Mouse (Mus musculus) colon, adult 2 months (tissue): ENCODE results near the gene Rilpl1. TPM values are rescaled to one million over a fixed set of nuclear protein-coding genes. Genes with fewer than 3 reads are reported as not detected.

ENCODE experiments used
- polyA plus RNA-seq: library from polyadenylated mRNA; depleted of rRNA; stranded (reverse); fragments of >200 nt; gene quantifications from 2 replicates; pipeline ENCODE4 v1.2.3, GENCODE M21; 2012; rRNA removed

Gene Rilpl1
- 4.6 and 4.8 TPM in 2 replicates for polyA plus RNA-seq

DNA sequence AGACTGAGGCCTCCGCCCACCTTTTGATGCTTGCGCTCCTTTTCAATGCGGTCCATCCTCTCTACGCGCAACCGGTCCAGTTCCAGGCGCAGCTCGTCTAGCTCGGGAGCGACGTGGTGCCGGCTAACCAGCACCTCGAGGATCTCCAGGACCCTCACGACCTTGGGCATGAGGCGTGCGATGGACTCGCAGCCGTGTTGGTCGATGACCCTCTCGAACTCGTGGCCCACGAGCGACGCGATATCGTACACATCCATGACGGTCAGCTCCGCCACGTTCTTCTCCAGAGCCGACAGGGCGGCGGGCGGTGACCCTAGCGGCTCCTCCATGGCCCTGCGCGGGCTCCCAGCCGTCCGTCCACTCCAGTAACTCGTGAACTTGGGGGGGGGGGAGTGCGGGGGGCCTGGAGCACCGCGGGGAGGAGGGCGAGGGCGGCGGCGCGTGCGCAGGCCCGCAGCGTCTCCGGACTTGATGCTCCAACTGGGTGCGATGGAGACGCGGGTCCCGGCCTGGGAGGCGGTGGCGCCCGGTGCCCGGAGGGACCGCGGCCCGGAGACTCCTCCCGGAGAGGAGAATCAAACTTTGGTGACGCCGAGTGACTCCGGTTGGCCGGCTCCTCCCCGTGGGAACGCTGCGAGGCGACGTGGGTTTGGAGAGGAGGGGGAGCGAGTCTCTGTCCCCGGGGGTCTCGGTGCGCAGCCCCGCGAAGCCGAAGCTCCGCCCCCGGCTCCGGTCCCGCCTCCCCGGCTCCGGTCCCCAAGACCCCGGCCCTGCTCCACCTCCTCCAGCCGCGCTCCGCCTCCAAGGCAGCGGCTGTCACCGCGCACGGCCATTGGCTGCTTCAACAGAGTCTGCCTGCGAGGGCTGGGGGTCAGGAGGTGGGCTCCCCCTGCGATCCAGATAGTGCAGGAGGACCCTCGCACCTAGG lies at the start of gene Rilpl1:
TSS of gene Rilpl1 (minus strand) at position 737 of the 928 bp plus-strand sequence.

DNA sequence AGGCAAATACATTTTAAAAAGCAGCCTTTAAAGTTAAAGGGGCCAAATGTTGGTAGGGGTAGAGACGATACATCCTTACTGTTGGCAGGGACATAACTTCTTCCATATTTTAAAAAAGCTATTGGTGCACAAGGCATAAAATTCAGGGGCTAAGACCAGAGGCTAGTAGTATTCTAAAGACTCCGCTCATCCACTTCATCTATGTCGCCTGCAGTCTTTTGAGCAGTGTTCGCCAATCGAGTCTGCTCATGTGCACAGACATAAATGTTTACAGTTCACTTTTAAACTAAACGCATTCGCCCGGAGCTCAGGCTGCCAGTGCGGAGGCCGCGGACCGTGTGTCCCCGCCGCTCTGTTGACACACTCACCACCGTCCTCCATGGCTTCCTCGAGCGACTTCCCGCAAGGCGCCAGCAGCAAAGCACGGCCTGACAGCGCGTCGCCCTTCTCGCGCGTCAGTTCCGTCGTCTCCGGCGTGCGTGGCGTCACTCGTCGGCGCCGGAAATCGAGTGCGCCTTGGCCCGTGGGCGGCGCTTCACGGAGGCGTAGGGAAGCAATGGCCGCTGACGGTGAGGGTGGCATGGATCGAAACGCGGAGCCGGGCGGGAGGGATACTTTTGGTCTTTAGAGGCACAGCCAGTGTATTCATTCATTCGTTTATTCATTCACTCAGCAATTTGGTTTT lies 47.6 kb upstream of the Rilpl1 start, which contains the start of the genes Eif2b1 and Gtf2h3:
TSS of gene Eif2b1 (minus strand) at position 499 of the 685 bp plus-strand sequence.
TSS of gene Gtf2h3 (plus strand) at position 508 of the 685 bp plus-strand sequence.

DNA sequence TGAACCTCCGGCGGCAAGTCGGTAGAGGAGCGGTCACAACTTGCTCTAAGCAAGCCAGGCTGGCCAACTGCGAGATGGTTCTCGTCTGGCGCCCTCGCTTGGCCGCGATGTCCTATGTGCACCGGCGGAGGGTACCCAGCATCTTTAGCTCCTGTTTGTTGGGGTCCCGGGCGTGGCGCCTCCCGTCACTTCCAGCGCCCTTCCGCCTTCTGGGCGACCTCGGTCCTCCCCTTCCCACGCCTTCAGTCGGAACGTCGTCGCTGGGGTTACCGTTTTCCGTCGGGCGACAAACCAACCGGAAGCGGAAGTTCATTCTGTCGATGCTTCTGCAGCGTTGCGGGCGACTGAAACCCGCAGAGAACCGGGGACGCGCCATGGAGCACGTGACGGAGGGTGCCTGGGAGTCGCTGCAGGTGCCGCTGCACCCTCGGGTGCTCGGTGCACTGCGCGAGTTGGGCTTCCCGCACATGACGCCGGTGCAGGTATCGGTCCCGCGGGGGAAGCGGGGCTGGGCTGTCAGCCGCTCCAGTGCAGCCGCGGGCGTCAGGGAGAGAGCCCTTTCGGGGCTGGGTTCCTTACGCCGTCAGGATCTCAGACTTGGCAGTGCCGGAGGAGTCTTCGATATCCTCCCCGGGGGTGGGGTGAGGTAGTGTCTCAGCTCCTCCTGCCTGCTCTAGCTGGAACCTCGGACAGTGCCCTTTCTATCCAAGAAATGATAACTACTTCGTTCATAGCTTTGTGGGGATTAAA lies 21.5 kb upstream of the Rilpl1 start, which contains the start of gene Ddx55:
TSS of gene Ddx55 (plus strand) at position 307 of the 750 bp plus-strand sequence.

DNA sequence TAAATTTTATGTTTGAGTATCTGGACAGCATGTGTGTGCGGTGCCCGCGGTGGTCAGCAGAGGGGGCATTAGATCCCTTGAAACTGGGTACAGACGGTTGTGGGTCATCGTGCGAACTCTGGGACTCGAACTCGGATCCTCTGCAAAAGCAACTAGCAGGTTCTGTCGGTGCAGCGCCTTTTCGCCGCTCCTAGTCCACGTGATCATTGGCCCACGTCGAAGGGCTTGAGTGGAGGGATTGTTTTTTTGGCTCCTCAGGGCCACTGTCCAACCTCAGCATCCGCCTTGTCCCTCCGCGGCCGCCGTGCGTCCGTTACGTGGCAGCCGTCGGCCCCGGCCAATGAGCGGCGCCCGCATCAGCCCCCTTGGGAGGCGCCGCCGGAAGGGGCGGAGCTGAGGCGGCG lies 9.2 kb upstream of the Rilpl1 start, which contains the start of gene Tmed2:
TSS of gene Tmed2 (plus strand) at position 313 of the 404 bp plus-strand sequence.

DNA sequence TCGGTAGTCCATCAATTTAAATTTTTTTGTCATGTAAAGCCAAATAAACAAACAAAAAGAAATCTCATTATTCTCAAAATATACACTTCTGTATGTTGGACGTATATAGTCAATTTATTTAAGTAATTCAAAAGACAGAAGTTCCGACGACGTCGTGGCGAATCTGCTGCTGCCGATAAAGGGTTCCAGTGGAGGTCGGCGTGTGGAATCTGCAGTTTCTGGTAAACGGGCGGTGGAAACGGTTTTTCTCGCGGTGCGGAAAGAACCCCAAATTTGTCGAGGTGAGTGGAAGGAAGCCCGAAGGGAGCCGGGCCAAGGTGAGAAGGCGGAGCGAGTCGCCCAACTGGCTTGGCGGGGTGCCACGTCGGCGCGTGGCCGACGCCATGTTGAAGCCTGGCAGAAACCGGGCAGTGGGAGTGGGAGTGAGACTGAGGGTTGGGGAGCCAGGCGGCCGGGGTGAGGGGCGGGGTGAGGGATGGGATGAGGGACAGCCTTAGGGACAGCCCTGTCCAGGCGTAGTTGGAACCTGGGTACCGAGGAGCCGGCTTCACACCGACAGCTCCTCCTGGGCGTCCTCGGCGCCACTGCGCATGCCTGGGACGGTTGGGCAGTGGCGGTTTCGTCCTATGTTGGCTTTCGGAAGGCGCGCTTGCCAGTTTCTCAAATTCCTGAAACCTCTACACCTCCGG lies 48.1 kb downstream of the Rilpl1 start, which contains the start of gene Snrnp35:
TSS of gene Snrnp35 (plus strand) at position 169 of the 689 bp plus-strand sequence.

Other genes starting within 250 kb of the Rilpl1 start
- gene Mphosph9, start 203.4 kb downstream of the Rilpl1 start, polyA plus RNA-seq = 1.7 and 1.8 TPM in 2 replicates
- gene 2810006K23Rik, start 203.3 kb downstream of the Rilpl1 start, polyA plus RNA-seq = 3.6 and 4.3 TPM in 2 replicates
- gene Cdk2ap1, start 168.3 kb downstream of the Rilpl1 start, polyA plus RNA-seq = 89.6 and 90.5 TPM in 2 replicates
- gene Sbno1, start 105.4 kb downstream of the Rilpl1 start, polyA plus RNA-seq = 7.7 and 9.4 TPM in 2 replicates
- gene Kmt5a, start 91.5 kb downstream of the Rilpl1 start, polyA plus RNA-seq = 76.2 and 79.6 TPM in 2 replicates
- gene Rilpl2, start 53.0 kb downstream of the Rilpl1 start, polyA plus RNA-seq = 19.7 and 21.6 TPM in 2 replicates
- gene Snrnp35, start 48.3 kb downstream of the Rilpl1 start, polyA plus RNA-seq = 2.4 and 2.8 TPM in 2 replicates
- gene Tmed2, start 9.3 kb upstream of the Rilpl1 start, polyA plus RNA-seq = 244 and 292 TPM in 2 replicates
- gene Ddx55, start 21.5 kb upstream of the Rilpl1 start, polyA plus RNA-seq = 12.1 and 13.3 TPM in 2 replicates
- gene Eif2b1, start 47.7 kb upstream of the Rilpl1 start, polyA plus RNA-seq = 26.8 and 37.4 TPM in 2 replicates
- 30.2 and 36.8 TPM in 2 replicates for gene Gtf2h3, start 47.7 kb upstream of the Rilpl1 start, polyA plus RNA-seq
- gene Atp6v0a2, start 97.2 kb upstream of the Rilpl1 start, polyA plus RNA-seq = 97.2 and 132 TPM in 2 replicates
- 0.13 and 0.15 TPM in 2 replicates for gene Dnah10, start 193.7 kb upstream of the Rilpl1 start, polyA plus RNA-seq